Comparison of ENCODE assay signal across 7 mouse cellular contexts in genomic region chr9:75719952-75720687, GRCm38 (mm10). TPM values are rescaled to one million over a fixed set of nuclear protein-coding genes. Genes with fewer than 3 reads are reported as not detected.
DNase-seq lines count a peak whose midpoint lies in the region; ATAC-seq lines count a peak whose summit lies in the region.

No protein-coding gene starts in this region.

- H3K27ac ChIP-seq in forebrain, embryonic 14.5 days (ENCODE audit: low read depth, low read length) = no peak overlapping the region
- H3K27ac ChIP-seq in hindbrain, embryonic 12.5 days = no peak overlapping the region

- no peaks in the 10 kb centered on the region for H3K9me3 ChIP-seq in forebrain, embryonic 14.5 days (replicated peaks; ENCODE audit: control insufficient read depth, low read length)
- no peaks in the 10 kb centered on the region for H3K9me3 ChIP-seq in hindbrain, embryonic 12.5 days (replicated peaks)

- peak; percentile 70 for DNase-seq in R1 (ENCODE audit: low read depth, low spot score)
- DNase-seq in cerebellum, adult 11 months = peak; percentile 40
- peak; percentile 79 for DNase-seq in forebrain, embryonic 14.5 days (ENCODE audit: low spot score)
- DNase-seq in layer of hippocampus, postnatal 36 days = peak; percentile 42 to 50
- DNase-seq in lung, postnatal 4 days = peak; percentile 42 to 70
- DNase-seq in right cerebral cortex, postnatal 25 days = peak; percentile 40

- no peaks in the 10 kb centered on the region for H3K4me1 ChIP-seq in forebrain, embryonic 14.5 days (ENCODE audit: control insufficient read depth, insufficient read depth, low read length)
- H3K4me1 ChIP-seq in hindbrain, embryonic 12.5 days = no peaks in the 10 kb centered on the region

- no peaks in the 10 kb centered on the region for H3K27me3 ChIP-seq in forebrain, embryonic 14.5 days (replicated peaks; ENCODE audit: control insufficient read depth, insufficient read depth, low read length)
- no peaks in the 10 kb centered on the region for H3K27me3 ChIP-seq in hindbrain, embryonic 12.5 days

- 43% methylated on average over 11 of the region's 11 CpGs for WGBS in forebrain, embryonic 14.5 days
- 42% methylated on average over 11 of the region's 11 CpGs for WGBS in hindbrain, embryonic 12.5 days

- H3K36me3 ChIP-seq in forebrain, embryonic 14.5 days (ENCODE audit: control insufficient read depth, insufficient read depth, low read length) = no peaks in the 10 kb centered on the region
- no peaks in the 10 kb centered on the region for H3K36me3 ChIP-seq in hindbrain, embryonic 12.5 days

- no peak overlapping the region for H3K4me3 ChIP-seq in forebrain, embryonic 14.5 days (ENCODE audit: low read depth, low read length)
- no peak overlapping the region for H3K4me3 ChIP-seq in hindbrain, embryonic 12.5 days

- H3K9ac ChIP-seq in forebrain, embryonic 14.5 days (ENCODE audit: low read length) = no peak overlapping the region
- no peak overlapping the region for H3K9ac ChIP-seq in hindbrain, embryonic 12.5 days

- no peak overlapping the region for H3K4me2 ChIP-seq in forebrain, embryonic 14.5 days (ENCODE audit: low read length)
- no peak overlapping the region for H3K4me2 ChIP-seq in hindbrain, embryonic 12.5 days (replicated peaks)

- ATAC-seq in forebrain, embryonic 14.5 days = peak; percentile 73
- ATAC-seq in hindbrain, embryonic 12.5 days (ENCODE audit: low FRiP score) = peak; percentile 71

RNA-seq across cellular contexts. Expression of gene Scg3, which starts 36.3 kb away (rescaled TPM):
- polyA plus RNA-seq in forebrain, embryonic 14.5 days (2014; fragmentation: Nextera tagmentation; extraction: Ambion mirVana) = 84.2 and 101 TPM in 2 replicates
- 84.0 and 94.2 TPM in 2 replicates for polyA plus RNA-seq in hindbrain, embryonic 12.5 days (2016; fragmentation: Nextera tagmentation; extraction: Ambion mirVana)
- total RNA-seq in layer of hippocampus, postnatal 36 days (2021) = 100 to 1,000 TPM; 279 to 282 TPM

RNA-seq across cellular contexts. Expression of gene Bmp5, which starts 55.0 kb away (rescaled TPM):
- 1.8 and 2.2 TPM in 2 replicates for polyA plus RNA-seq in forebrain, embryonic 14.5 days (2014; fragmentation: Nextera tagmentation; extraction: Ambion mirVana)
- 7.0 and 9.6 TPM in 2 replicates for polyA plus RNA-seq in hindbrain, embryonic 12.5 days (2016; fragmentation: Nextera tagmentation; extraction: Ambion mirVana)
- 1 to 10 TPM in 1 of 2 experiments, under 1 TPM in 1; 0.60 to 2.2 TPM for total RNA-seq in layer of hippocampus, postnatal 36 days (2021)
